Mouse (Mus musculus): ENCODE data around the gene Mrpl57.

- TF ChIP-seq CTCF (IDR thresholded peaks at IDR 0.05; ENCODE audit: low read depth) (peak; percentile 38), EP300 (IDR thresholded peaks at IDR 0.05; ENCODE audit: low read depth) (peak; percentile 49; the same call in 1 of the 2 replicates)
Measured at GRCm38 (mm10) chr14:57825788-57826751, at the start of gene Mrpl57, which contains the start of gene Ska3.
